Mouse (Mus musculus) limb, embryonic 11.5 days (tissue): ENCODE measurements around the gene Mgat4a. TPM values are rescaled to one million over a fixed set of nuclear protein-coding genes. Genes with fewer than 3 reads are reported as not detected.

Experiments
- ATAC-seq: fragments of 200-750 bp; cut with Nextera tagmentation; 2 replicates; pipeline ENCODE4 v1.8.0; 2017; ENCODE audit warnings: low read depth; ENCODE audit not compliant: insufficient number of reproducible peaks, low FRiP score, low TSS enrichment
- DNase-seq: peaks from one replicate; pipeline ENCODE4 v3.0.0-alpha.2; 2015; ENCODE audit warnings: low spot score
- H3K27ac ChIP-seq: fragments of 300-500 bp; sonication (generic); replicated peaks from 2 replicates; pipeline ENCODE4 v1.5.1; 2014; ENCODE audit warnings: low read depth, mild to moderate bottlenecking, low read length
- H3K27me3 ChIP-seq: fragments of 300-500 bp; sonication (generic); 2 replicates; pipeline ENCODE4 v1.6.1; 2014; ENCODE audit warnings: mild to moderate bottlenecking, low read length, mixed read lengths; ENCODE audit not compliant: control insufficient read depth, insufficient read depth
- H3K36me3 ChIP-seq: fragments of 300-500 bp; sonication (generic); 2 replicates; pipeline ENCODE4 v1.6.1; 2014; ENCODE audit warnings: mild to moderate bottlenecking, low read length, moderate library complexity, mixed read lengths; ENCODE audit not compliant: control insufficient read depth, insufficient read depth
- H3K4me1 ChIP-seq: fragments of 300-500 bp; sonication (generic); 2 replicates; pipeline ENCODE4 v1.6.1; 2014; ENCODE audit warnings: low read length, mixed read lengths; ENCODE audit not compliant: control insufficient read depth, insufficient read depth
- H3K4me2 ChIP-seq: fragments of 300-500 bp; sonication (generic); 2 replicates; pipeline ENCODE4 v1.6.1; 2014; ENCODE audit warnings: low read depth, mild to moderate bottlenecking, moderate library complexity; ENCODE audit not compliant: severe bottlenecking
- H3K4me3 ChIP-seq: fragments of 300-500 bp; sonication (generic); 2 replicates; pipeline ENCODE4 v1.5.1; 2014; ENCODE audit warnings: low read depth, low read length
- H3K9ac ChIP-seq: fragments of 300-500 bp; sonication (generic); 2 replicates; pipeline ENCODE4 v1.6.1; 2014; ENCODE audit warnings: mild to moderate bottlenecking, low read length
- H3K9me3 ChIP-seq: fragments of 300-500 bp; sonication (generic); 2 replicates; pipeline ENCODE4 v1.6.1; 2016; ENCODE audit warnings: low read length; ENCODE audit not compliant: control insufficient read depth
- WGBS: fragments of 180-500 bp; shearing (Covaris S2); extraction: QIAGEN DNeasy Blood & Tissue Kit; methylation state at CpG from one replicate; pipeline ENCODE4 v1.1.7; 2014; 5-methylcytosine and 5-hydroxymethylcytosine counted together
- polyA plus RNA-seq: library from polyadenylated mRNA; unstranded; fragments of >200 nt; fragmentation: Nextera tagmentation; extraction: Ambion mirVana; gene quantifications from 2 replicates; pipeline ENCODE4 v1.2.1, GENCODE M21; 2014

The Mgat4a gene
- polyA plus RNA-seq, 1 experiment from 2014 or later: 7.0 TPM

DNA sequence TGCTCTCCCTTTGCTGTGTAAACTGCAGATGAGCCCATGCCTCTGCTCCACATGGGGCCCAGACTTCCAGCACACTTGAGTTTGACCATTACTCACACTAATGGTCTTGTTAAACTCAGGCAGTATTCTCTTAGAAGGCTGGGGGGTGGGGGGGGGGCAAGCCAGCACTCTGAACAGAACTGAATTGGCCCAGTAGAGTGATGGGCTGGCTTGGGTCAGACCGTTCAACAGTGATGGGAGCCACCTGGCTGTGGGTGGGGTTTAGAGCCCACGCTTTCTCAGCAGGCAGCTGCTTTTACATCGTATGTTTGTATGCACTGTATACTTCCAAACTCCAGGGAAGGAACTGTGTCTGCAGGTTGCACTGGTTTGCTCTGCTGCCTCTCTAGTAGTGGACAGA is 141.9 kb downstream of the Mgat4a start:
- Histone ChIP-seq H3K4me3 (no peak overlapping the region), H3K4me1 (0 out of 2 replicates have a peak, but pooled peaks cover 2% of the 10 kb centered on the region), H3K4me2 (no peak overlapping the region), H3K9ac (no peak overlapping the region), H3K27ac (no peak overlapping the region), H3K36me3 (no peaks in the 10 kb centered on the region), H3K27me3 (no peaks in the 10 kb centered on the region), H3K9me3 (no peaks in the 10 kb centered on the region)
- no peak for ATAC-seq
- WGBS: 21% methylated on average over 3 of the region's 3 CpGs
- DNase-seq: no peak

DNA sequence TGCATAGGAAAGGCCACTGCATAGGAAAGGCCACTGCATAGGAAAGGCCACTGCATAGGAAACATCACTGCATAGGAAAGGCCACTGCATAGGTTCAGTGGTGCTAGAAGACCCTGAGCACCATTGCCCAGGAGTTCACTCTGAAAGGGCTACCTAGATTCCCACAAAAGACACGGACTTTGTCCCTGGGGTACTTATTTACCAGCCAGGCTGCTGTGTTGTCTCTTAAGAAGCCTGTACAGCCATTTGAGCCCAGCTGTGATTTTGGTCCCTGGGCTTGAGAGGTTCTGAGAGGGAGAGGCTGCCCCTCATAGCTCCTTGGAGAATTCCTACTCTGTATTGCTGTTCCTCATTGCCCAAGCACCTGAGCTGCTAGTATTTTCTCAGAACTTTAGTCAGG is 144.3 kb downstream of the Mgat4a start:
- H3K27me3 ChIP-seq: no peaks in the 10 kb centered on the region
- H3K4me2 ChIP-seq: no peak overlapping the region
- H3K9ac ChIP-seq: no peak overlapping the region
- no peaks in the 10 kb centered on the region for H3K36me3 ChIP-seq
- H3K4me3 ChIP-seq: no peak overlapping the region
- no peaks in the 10 kb centered on the region for H3K9me3 ChIP-seq
- no peak overlapping the region for H3K27ac ChIP-seq
- H3K4me1 ChIP-seq: 0 out of 2 replicates have a peak, but pooled peaks cover 2% of the 10 kb centered on the region
- DNase-seq (no peak), ATAC-seq (no peak)
- 91% methylated on average over 1 of the region's 1 CpGs for WGBS

DNA sequence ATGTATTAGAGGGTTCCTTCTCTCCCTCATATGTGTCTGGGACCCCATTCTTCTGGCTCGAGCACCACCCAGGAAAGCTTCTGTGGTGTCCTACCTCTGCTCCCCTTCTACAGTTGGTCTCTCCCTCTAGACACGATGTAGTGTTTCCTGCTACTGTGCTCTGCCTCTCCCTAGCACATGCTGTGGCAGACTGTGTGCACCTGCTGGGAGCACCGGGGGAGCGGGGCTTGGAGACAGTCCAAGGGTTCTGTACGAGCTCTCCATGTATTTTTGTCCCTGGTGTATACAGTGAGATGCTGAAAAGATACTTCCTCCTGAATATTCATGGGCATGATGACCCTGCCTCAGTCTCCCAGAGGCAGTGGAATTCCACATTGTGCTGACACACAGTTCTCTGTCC is 147.6 kb downstream of the Mgat4a start:
- Histone ChIP-seq H3K9ac (no peak overlapping the region), H3K9me3 (no peaks in the 10 kb centered on the region), H3K4me2 (no peak overlapping the region), H3K4me3 (no peak overlapping the region), H3K36me3 (no peaks in the 10 kb centered on the region), H3K4me1 (no peaks in the 10 kb centered on the region), H3K27ac (no peak overlapping the region), H3K27me3 (no peaks in the 10 kb centered on the region)
- 91% methylated on average over 5 of the region's 5 CpGs for WGBS
- DNase-seq (no peak), ATAC-seq (no peak)

Other genes starting within 250 kb of the Mgat4a start
- gene Inpp4a, start 241.2 kb downstream of the Mgat4a start, polyA plus RNA-seq: 12.6 and 13.3 TPM in 2 replicates
- 58.8 and 60.5 TPM in 2 replicates for gene Coa5, start 110.9 kb downstream of the Mgat4a start, polyA plus RNA-seq
- gene Unc50, start 110.9 kb downstream of the Mgat4a start, polyA plus RNA-seq: 111 and 118 TPM in 2 replicates
- gene 2010300C02Rik, start 179.1 kb upstream of the Mgat4a start, polyA plus RNA-seq: 0.87 and 0.89 TPM in 2 replicates